Mouse (Mus musculus) CH12.LX (cell line): ENCODE results near the gene Mettl2.

ENCODE experiments used
- CTCF ChIP-seq, 2 experiments: IDR thresholded peaks in 1 of 2; conservative IDR thresholded peaks in 1 of 2; 2 replicates each; pipeline ENCODE4 v1.5.1; 2011 to 2012; ENCODE audit warnings: low read depth in 2 of 2, low read length in 2 of 2, improper control_type of control experiment in 1 of 2, inconsistent platforms in 1 of 2, mild to moderate bottlenecking in 1 of 2, moderate library complexity in 1 of 2
- ETS1 ChIP-seq: conservative IDR thresholded peaks from 2 replicates; pipeline ENCODE4 v1.6.1; 2012; ENCODE audit warnings: low read depth, mild to moderate bottlenecking, inconsistent platforms, low read length, improper control_type of control experiment, moderate library complexity
- KAT2A ChIP-seq: IDR thresholded peaks from 2 replicates; pipeline ENCODE4 v1.6.1; 2012; ENCODE audit warnings: low read length, improper control_type of control experiment, inconsistent platforms; ENCODE audit not compliant: insufficient replicate concordance
- NELFE ChIP-seq: IDR thresholded peaks from 2 replicates; pipeline ENCODE4 v1.6.1; 2011; ENCODE audit warnings: low read depth, low read length, improper control_type of control experiment
- NRF1 ChIP-seq: IDR thresholded peaks from 2 replicates; pipeline ENCODE4 v1.6.1; 2014; ENCODE audit warnings: low read depth, mild to moderate bottlenecking, inconsistent platforms, low read length, improper control_type of control experiment, moderate library complexity
- POLR2A ChIP-seq: IDR thresholded peaks from 2 replicates; pipeline ENCODE4 v1.6.1; 2011; ENCODE audit warnings: low read depth, mild to moderate bottlenecking, improper control_type of control experiment, low read length
- RCOR1 ChIP-seq: conservative IDR thresholded peaks from 2 replicates; pipeline ENCODE4 v1.6.1; 2012; ENCODE audit warnings: low read depth, mild to moderate bottlenecking, inconsistent platforms, low read length, improper control_type of control experiment

- TF ChIP-seq ETS1: no peak
- TF ChIP-seq POLR2A: no peak
- no peak for TF ChIP-seq RCOR1
- peak in 1 of 2 experiments; percentile 19; a peak in 1 of 4 replicates for TF ChIP-seq CTCF (conservative IDR thresholded peaks at IDR 0.05 in 1 of 2, IDR thresholded peaks at IDR 0.05 in 1 of 2; ENCODE audit: low read depth in 2 of 2, low read length in 2 of 2)
- TF ChIP-seq NELFE: no peak
- TF ChIP-seq NRF1: no peak
- TF ChIP-seq KAT2A: no peak
Measured at GRCm38 (mm10) chr11:105144508-105145210, 18.4 kb downstream of the Mettl2 start.
